Mouse (Mus musculus) neural tube, embryonic 10.5 days (tissue): ENCODE measurements around the gene Plcd1.

Experiments
- DNase-seq: peaks from one replicate; pipeline ENCODE4 v3.0.0-alpha.2; 2017; ENCODE audit warnings: low spot score; ENCODE audit errors: extremely low spot score

The Plcd1 gene

GRCm38 (mm10) chr9:119025832-119026331 lies 67.4 kb downstream of the Plcd1 start:
- DNase-seq, result no peak

GRCm38 (mm10) chr9:119025263-119025662 lies 68.0 kb downstream of the Plcd1 start:
- no peak for DNase-seq

GRCm38 (mm10) chr9:119021731-119022130 lies 71.6 kb downstream of the Plcd1 start:
- DNase-seq, result no peak
